Mouse (Mus musculus) heart, postnatal 0 days (tissue): Measurements from ENCODE around the gene Ccnb1. TPM values are rescaled to one million over a fixed set of nuclear protein-coding genes. Genes with fewer than 3 reads are reported as not detected.

ENCODE experiments used
- ATAC-seq: fragments of 200-750 bp; cut with Nextera tagmentation; 2 replicates; pipeline ENCODE4 v1.8.0; 2017; ENCODE audit warnings: low read depth, moderate number of reproducible peaks, moderate library complexity; ENCODE audit not compliant: insufficient read depth
- DNase-seq: peaks from one replicate; pipeline ENCODE4 v3.0.0-alpha.2; 2016; ENCODE audit warnings: low spot score
- H3K27ac ChIP-seq: fragments of 300-500 bp; sonication (generic); 2 replicates; pipeline ENCODE4 v1.5.1; 2014; ENCODE audit warnings: low read depth, mild to moderate bottlenecking
- H3K27me3 ChIP-seq: fragments of 300-500 bp; sonication (generic); 2 replicates; pipeline ENCODE4 v1.6.1; 2014; ENCODE audit warnings: low read length, mixed read lengths; ENCODE audit not compliant: control insufficient read depth, insufficient read depth
- H3K36me3 ChIP-seq: fragments of 300-500 bp; sonication (generic); replicated peaks from 2 replicates; pipeline ENCODE4 v1.6.1; 2014; ENCODE audit warnings: low read length, mixed read lengths; ENCODE audit not compliant: control insufficient read depth, insufficient read depth
- H3K4me1 ChIP-seq: fragments of 300-500 bp; sonication (generic); 2 replicates; pipeline ENCODE4 v1.6.1; 2014; ENCODE audit warnings: antibody characterized with exemption; ENCODE audit not compliant: control insufficient read depth, insufficient read depth
- H3K4me2 ChIP-seq: fragments of 300-500 bp; sonication (generic); 2 replicates; pipeline ENCODE4 v1.6.1; 2014; ENCODE audit warnings: low read depth, mild to moderate bottlenecking, low read length, moderate library complexity
- H3K4me3 ChIP-seq: fragments of 300-500 bp; sonication (generic); 2 replicates; pipeline ENCODE4 v1.5.1; 2014; ENCODE audit warnings: low read depth, low read length
- H3K9ac ChIP-seq: fragments of 300-500 bp; sonication (generic); replicated peaks from 2 replicates; pipeline ENCODE4 v1.6.1; 2014; ENCODE audit warnings: low read depth, low read length, mixed read lengths
- H3K9me3 ChIP-seq: fragments of 300-500 bp; sonication (generic); replicated peaks from 2 replicates; pipeline ENCODE4 v1.6.1; 2016; ENCODE audit warnings: low read length; ENCODE audit not compliant: control insufficient read depth
- CTCF ChIP-seq: IDR thresholded peaks from 2 replicates; pipeline ENCODE4 v1.5.1; 2016; ENCODE audit warnings: antibody characterized with exemption, control low read depth, low read depth
- EP300 ChIP-seq: IDR thresholded peaks from 2 replicates; pipeline ENCODE4 v1.6.1; 2016; ENCODE audit warnings: antibody characterized with exemption, low read depth
- WGBS: fragments of 180-500 bp; shearing (Covaris S2); extraction: QIAGEN DNeasy Blood & Tissue Kit; methylation state at CpG from one replicate; pipeline ENCODE4 v1.1.7; 2014; 5-methylcytosine and 5-hydroxymethylcytosine counted together
- polyA plus RNA-seq: library from polyadenylated mRNA; unstranded; fragments of >200 nt; fragmentation: Nextera tagmentation; extraction: Ambion mirVana; gene quantifications from 2 replicates; pipeline ENCODE4 v1.2.1, GENCODE M21; 2015
- total RNA-seq: library from RNA; depleted of rRNA; stranded (reverse); fragments of >200 nt; gene quantifications from 2 replicates; pipeline ENCODE4 v1.2.3, GENCODE M21; 2014; ENCODE audit warnings: low replicate concordance

Gene Ccnb1
- total and polyA plus RNA-seq, 2 experiments from 2014 or later, result 56.9 to 88.5 TPM

DNA sequence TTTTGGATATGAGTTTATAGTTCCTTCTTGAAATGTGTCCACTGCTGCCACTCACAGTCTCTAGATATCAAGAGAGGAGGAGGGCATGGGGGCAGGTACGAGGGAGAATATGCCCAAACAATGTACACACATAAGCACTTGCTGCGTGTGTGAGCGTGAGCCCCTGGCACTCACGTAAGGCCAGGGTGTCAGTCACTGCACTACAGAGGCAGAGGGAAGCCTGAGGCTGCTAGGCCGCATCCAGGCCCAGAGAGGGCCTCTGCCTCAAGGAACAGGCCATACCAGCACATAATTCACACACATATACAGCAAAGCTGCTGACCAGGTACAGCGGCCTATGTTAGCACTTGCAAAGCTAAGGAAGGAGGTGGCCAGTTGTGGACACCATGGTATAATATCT, 44.8 kb upstream of the Ccnb1 start:
- 67% methylated on average over 6 of the region's 6 CpGs for WGBS
- Histone ChIP-seq H3K27me3 (no peaks in the 10 kb centered on the region), H3K4me3 (peak overlapping the region; percentile 5; the same call in 1 of the 2 replicates), H3K4me1 (peaks cover 19% of the 10 kb centered on the region; the same call in 1 of the 2 replicates), H3K36me3 (peaks cover 17% of the 10 kb centered on the region), H3K9me3 (no peaks in the 10 kb centered on the region), H3K27ac (0 out of 2 replicates have a peak overlapping the region, but pooled peaks have one; percentile 25), H3K4me2 (peak overlapping the region; percentile 15; the same call in 1 of the 2 replicates), H3K9ac (no peak overlapping the region; the same call in 1 of the 2 replicates)
- no peak for ATAC-seq
- no peak for DNase-seq
- no peak for TF ChIP-seq CTCF
- TF ChIP-seq EP300, result no peak

DNA sequence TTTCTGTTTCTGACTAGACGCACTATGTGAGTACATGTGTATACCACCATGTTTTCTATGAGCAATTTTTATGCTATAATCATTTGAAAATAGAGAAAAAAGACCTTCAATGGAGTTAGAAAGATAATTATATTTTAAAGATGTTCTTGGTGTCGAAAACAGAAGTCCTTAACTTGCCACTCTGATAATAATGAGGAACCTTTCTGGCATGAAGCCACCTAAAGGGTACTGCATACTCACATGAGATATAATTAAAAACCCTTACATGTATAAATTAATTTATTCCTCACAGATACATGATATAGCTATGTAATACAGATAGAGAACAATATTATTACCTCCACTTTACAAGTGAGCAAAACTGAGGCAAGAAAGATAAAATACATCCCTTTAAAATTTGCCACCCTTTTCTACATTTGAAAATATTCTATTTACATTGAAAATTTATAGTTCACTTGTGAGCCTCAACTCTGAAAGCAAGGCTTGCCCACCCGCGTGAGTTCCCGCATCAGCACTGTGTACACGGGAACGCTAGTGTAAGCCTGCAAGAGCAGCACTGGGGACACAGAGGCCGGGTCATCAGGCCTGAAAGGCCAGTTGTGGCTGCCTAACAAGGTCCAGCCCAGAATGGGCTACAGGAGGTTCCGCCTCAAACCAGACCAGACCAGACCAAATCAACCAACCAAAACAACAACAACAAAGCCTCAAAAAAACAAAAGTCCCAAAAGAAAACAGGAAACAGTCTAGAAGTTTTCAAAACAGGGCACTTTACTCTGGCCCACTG, 39.4 kb upstream of the Ccnb1 start:
- H3K27ac ChIP-seq, result no peak overlapping the region
- 89% methylated on average over 9 of the region's 9 CpGs for WGBS
- no peak for ATAC-seq
- no peaks in the 10 kb centered on the region for H3K9me3 ChIP-seq
- no peaks in the 10 kb centered on the region for H3K27me3 ChIP-seq
- H3K4me3 ChIP-seq, result no peak overlapping the region
- H3K4me1 ChIP-seq, result 0 out of 2 replicates have a peak, but pooled peaks cover 4% of the 10 kb centered on the region
- DNase-seq, result no peak
- no peak overlapping the region for H3K4me2 ChIP-seq
- H3K9ac ChIP-seq, result no peak overlapping the region
- TF ChIP-seq EP300, result no peak
- TF ChIP-seq CTCF, result no peak
- peaks cover 54% of the 10 kb centered on the region for H3K36me3 ChIP-seq

DNA sequence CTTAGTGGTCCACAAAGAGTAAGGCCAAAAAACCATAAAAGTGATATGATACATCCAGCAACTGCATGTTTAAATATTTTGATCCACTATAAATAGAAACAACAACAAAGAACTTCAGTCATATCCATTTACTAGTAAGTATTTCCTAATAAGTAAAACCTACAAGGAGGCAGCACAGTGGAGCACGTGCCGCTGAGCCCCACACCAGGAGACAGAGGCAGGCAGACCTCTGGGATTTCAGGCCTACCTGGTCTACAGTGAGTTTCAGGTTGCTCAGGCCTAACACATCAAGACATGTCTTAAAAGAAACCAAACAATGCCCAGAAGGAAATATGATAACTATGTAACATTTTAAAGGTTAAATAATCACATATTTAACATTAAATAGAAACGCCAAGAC, 38.5 kb upstream of the Ccnb1 start:
- H3K4me1 ChIP-seq, result no peaks in the 10 kb centered on the region
- 93% methylated on average over 3 of the region's 3 CpGs for WGBS
- H3K9ac ChIP-seq, result no peak overlapping the region
- H3K4me2 ChIP-seq, result no peak overlapping the region
- no peak for TF ChIP-seq CTCF
- no peak for TF ChIP-seq EP300
- H3K4me3 ChIP-seq, result no peak overlapping the region
- no peaks in the 10 kb centered on the region for H3K9me3 ChIP-seq
- H3K27ac ChIP-seq, result no peak overlapping the region
- H3K27me3 ChIP-seq, result no peaks in the 10 kb centered on the region
- no peak for DNase-seq
- H3K36me3 ChIP-seq, result peaks cover 62% of the 10 kb centered on the region
- ATAC-seq, result no peak

DNA sequence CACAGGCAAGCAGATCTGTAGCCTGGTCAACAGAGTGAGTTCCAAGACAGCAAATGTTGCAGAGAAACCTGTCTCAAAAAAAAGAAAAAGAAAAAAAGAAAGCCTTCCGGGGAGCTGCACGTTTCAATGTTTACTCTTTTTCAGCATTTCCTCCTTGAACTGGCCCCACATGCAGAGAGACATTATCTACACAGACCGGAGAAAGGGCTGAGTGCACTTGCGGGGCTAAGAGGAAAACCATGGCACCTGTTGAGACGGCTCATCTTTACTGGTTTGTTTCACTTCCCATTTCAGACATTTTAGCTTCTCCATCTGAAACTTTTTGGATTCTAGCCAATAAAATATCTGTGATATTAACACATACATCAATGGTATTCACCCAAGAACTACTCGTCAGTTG, 37.9 kb upstream of the Ccnb1 start:
- H3K9me3 ChIP-seq, result no peaks in the 10 kb centered on the region
- H3K27ac ChIP-seq, result no peak overlapping the region
- ATAC-seq (no peak), DNase-seq (no peak)
- H3K9ac ChIP-seq, result no peak overlapping the region
- no peaks in the 10 kb centered on the region for H3K27me3 ChIP-seq
- TF ChIP-seq CTCF (no peak), EP300 (no peak)
- peaks cover 67% of the 10 kb centered on the region for H3K36me3 ChIP-seq
- 76% methylated on average over 6 of the region's 6 CpGs for WGBS
- no peaks in the 10 kb centered on the region for H3K4me1 ChIP-seq
- H3K4me3 ChIP-seq, result no peak overlapping the region
- no peak overlapping the region for H3K4me2 ChIP-seq

DNA sequence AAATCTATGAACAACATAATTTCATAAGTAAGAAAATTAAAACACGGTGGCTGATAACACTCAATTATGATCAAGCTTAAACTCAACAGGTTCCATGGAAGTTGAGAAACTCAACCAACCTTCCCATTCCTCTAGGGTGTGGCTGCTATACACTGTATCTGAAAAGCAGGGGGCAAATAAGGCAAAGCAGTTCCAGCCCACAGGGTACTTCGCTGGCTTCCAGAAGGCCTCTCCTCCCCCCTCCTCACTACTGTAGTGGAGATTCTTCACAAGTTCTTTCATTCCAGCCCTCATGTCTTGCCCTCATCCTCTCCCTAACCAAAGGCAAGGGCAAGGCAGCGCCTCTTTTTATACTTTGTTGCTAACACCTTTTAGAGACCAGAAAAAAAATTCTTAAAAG, 37.5 kb upstream of the Ccnb1 start:
- WGBS, result 91% methylated on average over 3 of the region's 3 CpGs
- ATAC-seq (no peak), DNase-seq (no peak)

DNA sequence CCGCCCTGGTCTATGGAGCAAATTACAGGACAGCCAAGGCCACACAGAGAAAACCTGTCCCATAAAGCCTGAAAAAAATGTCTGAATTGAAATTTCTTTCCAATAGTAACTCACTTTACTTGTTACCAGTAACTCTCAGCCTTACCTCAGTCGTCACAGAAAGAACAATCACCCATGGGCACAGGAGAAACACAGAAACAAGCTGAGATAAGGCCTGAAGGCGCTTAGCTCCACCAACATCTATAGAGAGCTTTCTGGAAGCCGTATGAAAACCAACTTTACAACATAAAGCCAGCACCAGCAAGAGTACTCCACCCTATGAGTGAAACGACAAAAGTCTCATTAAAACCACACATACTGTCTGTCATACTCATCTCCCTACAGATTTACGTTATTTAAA, 28.1 kb upstream of the Ccnb1 start:
- ATAC-seq, result no peak
- WGBS, result 81% methylated on average over 6 of the region's 6 CpGs
- Histone ChIP-seq H3K4me1 (no peaks in the 10 kb centered on the region), H3K9me3 (no peaks in the 10 kb centered on the region), H3K9ac (no peak overlapping the region), H3K27ac (no peak overlapping the region), H3K4me2 (no peak overlapping the region), H3K36me3 (peaks cover 78% of the 10 kb centered on the region), H3K27me3 (no peaks in the 10 kb centered on the region), H3K4me3 (no peak overlapping the region)
- DNase-seq, result no peak
- no peak for TF ChIP-seq CTCF
- no peak for TF ChIP-seq EP300

More for the DNA sequence above, 37.5 kb upstream of the Ccnb1 start:
- H3K27me3 ChIP-seq, result no peaks in the 10 kb centered on the region
- H3K27ac ChIP-seq, result no peak overlapping the region
- no peak overlapping the region for H3K4me3 ChIP-seq
- H3K36me3 ChIP-seq, result peaks cover 71% of the 10 kb centered on the region
- H3K9me3 ChIP-seq, result no peaks in the 10 kb centered on the region
- no peak overlapping the region for H3K9ac ChIP-seq
- H3K4me1 ChIP-seq, result no peaks in the 10 kb centered on the region
- no peak overlapping the region for H3K4me2 ChIP-seq
- TF ChIP-seq CTCF (no peak), EP300 (no peak)
